Mouse (Mus musculus) naive thymus-derived CD4-positive, alpha-beta T cell, adult 2 months (primary cell): ENCODE measurements around the gene Apoc1.
A peak's percentile ranks its signal among the peaks of the same experiment; 100 is the strongest.

Experiments
- DNase-seq: peaks from one replicate; pipeline ENCODE4 v3.0.0-alpha.2; 2011; ENCODE audit warnings: low read depth

Apoc1 gene

GRCm38 (mm10) chr7:19691873-19692865, at the start of gene Apoc1:
Gene Apoc1 (minus strand): TSS chr7:19692660.
- DNase-seq: no peak

DNA sequence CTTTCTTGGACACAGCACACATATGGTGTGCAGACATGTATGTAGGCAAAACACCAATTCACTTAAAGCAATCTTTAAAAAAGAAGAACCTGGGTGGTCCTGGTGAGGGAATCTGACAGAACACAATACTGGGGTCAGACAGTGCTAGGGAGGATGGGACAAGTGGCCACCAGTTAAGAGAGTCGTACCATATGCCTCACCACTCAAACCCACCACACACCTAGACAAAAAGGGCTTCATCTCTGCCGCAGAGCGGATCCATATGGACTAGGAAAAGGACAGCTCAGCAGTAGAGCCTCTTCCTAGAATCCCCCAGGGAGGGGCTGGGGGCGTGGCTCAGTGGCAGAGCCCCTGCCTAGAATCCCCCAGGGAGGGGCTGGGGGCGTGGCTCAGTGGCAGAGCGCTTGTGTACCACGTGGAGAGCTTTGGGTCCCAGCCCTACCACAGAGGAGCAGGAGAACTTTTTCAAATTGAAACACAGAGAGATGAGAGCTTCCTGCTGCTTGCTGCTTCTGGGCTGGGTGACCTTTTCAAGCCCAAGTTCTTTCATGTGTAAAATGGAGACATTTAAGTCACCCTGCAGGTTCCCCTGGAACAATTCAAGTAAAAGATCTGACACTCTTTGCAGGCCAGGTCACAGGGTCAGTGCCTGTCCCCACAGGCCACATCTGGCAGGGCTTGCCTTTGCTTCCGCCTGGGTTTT, 49.0 kb upstream of the Apoc1 start:
- no peak for DNase-seq

DNA sequence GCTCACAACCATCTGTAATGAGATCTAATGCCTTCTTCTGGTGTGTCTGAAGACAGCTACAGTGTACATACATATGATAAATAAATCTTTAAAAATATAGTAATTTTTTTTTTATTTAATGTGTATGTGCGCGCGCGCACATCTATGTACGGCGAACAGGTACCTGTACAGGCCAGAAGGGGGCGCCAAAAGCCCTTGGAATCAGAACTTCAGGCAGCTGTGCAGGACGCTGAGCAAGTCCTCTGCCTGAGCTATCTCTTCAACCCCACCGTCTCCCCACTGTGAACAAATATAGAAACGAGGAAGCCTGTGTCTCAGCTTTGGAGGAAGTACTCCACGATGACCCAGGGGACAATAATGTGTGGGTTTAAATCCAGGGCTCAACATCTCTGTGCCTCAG, 47.8 kb upstream of the Apoc1 start:
- DNase-seq: no peak

GRCm38 (mm10) chr7:19738771-19739170, 46.3 kb upstream of the Apoc1 start:
- DNase-seq: no peak

DNA sequence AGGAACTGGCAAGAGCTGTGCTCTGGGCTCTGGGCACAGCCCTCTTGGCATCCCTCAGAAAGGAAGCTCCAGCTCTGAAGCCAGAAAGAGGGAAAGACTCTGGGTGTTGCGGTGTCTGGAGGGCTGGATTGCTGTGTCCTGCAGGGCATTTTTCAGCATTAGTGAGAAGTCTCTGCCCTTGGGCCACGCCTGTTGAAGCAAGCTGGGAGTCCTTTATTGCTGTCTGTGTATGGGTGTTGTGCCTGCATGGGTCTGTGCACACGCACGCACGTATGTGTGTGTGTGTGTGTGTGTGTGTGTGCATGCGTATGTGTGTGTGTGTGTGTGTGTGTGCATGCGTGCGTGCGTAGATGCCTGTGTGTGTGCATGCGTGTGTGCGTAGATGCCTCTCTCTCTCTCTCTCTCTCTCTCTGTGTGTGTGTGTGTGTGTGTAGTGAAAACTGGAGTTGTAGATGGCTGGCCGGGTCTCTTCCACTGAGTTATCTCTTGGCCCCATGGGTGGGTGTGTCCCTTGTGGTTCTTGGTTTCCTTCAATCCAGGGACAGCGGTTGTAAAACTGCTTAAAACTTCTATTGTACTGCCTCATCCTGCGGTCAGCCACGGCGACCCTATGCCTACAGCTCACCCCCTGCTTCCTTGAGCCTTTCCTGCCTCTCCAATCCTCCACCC, 44.1 kb upstream of the Apoc1 start:
- no peak for DNase-seq

GRCm38 (mm10) chr7:19734178-19734666, 41.8 kb upstream of the Apoc1 start:
- DNase-seq: no peak

GRCm38 (mm10) chr7:19726541-19726940, 34.1 kb upstream of the Apoc1 start:
- no peak for DNase-seq

- DNase-seq: no peak
Measured at GRCm38 (mm10) chr7:19724167-19724566, 31.7 kb upstream of the Apoc1 start.

- DNase-seq: no peak
Measured at GRCm38 (mm10) chr7:19722754-19723195, 30.3 kb upstream of the Apoc1 start.

- no peak for DNase-seq
Measured at GRCm38 (mm10) chr7:19719200-19719599, 26.7 kb upstream of the Apoc1 start.

DNA sequence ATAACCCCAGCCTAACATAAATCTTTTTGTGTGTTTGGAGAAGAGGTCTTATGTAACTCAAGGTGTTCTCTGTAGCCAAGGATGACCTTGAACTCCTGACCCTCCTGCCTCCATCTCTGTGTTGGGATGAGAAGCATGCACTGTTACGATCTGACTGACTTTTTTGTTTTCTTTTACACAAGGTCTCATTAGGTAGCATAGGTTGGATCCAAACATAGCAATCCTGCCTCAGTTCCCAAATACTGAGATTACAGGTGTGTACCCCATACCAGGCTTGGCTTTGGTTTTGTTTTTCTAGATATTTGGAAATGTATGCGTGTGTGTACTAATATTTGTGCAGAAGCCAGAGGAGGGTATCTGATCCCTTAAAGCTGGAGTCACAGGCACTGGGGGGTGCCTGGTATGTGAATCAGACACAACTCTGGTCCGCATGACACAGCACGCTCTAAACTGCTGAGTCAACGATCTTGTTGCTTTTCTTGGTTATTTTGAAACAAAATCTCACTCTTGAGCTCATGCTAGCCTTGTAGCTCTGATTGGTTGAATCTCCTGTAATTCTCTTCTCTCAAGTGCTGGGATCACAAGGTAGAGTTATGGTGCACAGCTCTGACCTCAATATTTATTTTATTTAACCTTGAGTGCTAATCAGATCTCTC, 26.0 kb upstream of the Apoc1 start:
- no peak for DNase-seq

DNA sequence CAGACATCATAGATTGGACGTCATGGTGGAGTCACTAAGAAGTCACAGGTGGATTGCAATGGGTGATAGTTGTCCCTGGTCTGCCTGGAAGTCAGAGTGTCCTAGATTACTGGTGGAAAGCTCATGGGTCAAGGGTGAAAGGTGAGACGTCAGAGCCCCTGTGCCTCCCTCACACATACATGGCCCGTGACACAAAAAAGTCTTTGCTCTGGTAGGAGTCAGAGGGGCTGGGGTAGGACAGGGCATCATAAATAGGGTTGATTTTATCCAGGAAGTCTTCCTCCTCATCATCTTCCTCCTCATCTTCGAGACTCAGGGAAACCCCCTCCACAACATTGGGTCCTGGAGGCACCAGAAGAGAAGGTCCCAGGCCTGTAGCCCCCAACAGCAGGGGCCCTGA, 24.9 kb upstream of the Apoc1 start:
- no peak for DNase-seq

- no peak for DNase-seq
Measured at GRCm38 (mm10) chr7:19716822-19717221, 24.4 kb upstream of the Apoc1 start.

DNA sequence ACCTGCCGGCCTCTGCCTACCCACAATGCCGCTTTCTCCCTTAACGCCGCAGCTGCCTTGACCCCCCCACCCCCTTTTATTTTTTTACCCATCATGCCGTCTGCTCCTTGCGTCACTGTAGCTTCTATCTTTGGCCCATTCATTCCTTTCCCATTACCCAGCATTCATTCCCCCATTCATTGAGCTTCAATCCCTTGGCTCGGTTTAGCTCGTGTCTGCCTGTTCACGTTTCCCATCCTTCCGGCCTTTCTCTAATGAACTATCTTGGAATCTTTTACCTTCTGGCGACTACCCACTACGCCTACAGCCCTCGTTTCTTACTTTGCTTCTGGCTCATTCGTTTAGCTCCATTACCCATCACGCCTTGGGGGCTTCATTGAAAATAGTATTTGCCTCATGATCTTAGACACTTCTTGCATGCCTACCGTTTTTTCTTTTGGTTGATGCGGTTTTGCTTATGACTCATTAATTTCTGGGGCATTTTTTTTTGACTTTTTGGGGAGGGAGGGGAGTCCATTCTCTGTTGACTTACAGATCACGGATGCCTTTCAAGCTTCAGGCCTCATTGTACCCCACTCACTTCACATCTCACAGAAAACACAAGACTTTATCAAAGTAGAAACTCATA, 23.7 kb upstream of the Apoc1 start:
- no peak for DNase-seq

DNA sequence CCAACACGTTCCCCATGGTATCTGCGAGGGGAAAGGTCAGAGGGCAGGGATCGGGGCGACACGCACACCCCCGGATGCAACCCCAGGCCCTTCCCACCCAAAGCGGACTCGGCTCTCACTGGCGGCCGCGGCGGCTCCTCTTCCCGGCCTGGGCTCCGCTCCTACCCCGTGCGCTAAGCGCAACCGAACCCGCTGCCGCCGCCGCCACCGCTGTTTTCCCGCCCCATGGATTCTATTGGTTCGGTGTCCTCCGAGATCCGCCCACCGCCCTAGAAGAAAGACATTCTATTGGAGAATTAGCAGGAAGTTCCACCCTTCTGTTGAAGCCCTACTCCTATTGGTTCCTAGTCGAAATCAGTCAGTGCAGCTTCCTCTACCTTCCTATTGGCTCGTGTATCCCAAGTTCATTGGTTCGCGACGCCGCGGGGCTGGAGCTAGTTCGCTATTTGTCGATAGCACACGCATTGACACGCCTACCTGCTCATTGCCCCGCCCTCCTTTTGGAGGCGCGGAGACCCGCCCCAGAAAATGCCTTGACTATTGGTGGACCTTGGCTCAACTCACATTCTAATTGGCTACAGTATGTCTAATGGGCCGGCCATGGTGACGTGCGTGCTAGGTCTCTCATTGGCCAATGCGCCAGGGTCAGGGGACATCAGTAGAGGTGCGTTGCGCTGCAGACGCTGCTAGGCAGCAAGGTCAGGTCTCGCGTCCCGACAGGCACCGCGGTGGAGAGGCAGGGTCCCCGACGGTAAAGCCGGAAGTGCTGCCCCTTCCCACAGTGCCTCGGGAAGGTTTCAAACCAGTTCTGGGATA, 23.0 kb upstream of the Apoc1 start, which contains the start of gene Tomm40:
Gene Tomm40 (minus strand): TSS at position 200 of the 816 bp plus-strand sequence.
- peak; percentile 100 for DNase-seq

DNA sequence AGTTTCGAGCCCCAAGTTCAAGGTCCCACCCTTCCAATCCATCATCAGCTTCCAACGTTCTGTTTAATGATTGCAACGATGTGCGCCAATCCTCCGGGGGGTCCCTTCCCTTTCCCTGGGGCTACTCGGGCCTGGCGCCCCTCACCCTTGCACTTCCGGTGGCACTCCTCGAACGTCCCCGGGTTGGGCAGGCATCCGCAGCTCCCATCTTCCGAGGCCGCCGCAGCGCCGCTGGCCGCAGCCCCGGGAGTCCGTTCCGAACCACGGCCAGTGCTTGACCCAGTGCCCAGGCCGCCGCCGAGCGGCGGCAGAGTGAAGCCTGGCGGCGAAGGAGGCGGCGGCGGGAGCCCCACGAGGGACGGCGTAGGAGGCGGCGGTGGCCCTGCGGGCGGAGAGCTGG, 22.4 kb upstream of the Apoc1 start:
- DNase-seq: no peak

DNA sequence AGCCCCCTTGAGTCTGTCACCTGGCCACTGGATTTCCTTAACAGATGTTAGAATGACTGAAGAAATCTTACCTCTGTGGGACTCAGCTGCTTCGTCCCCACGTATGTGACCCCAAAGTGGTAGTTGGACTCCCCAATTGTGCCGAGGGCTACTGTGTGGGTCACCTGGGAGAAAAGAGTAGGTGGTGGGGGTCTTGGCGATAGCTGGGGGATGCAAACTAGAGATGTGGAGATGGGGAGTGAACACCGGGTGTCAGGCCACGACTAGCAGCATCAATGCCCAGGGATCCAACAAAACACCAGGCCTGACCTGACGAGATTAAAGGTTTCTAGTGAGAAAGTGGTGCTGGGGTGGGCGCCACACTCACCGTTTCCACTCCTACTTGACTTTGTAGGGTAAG, 21.1 kb upstream of the Apoc1 start:
- DNase-seq: no peak

- peak; percentile 65 for DNase-seq
Measured at GRCm38 (mm10) chr7:19713196-19713595, 20.7 kb upstream of the Apoc1 start.

GRCm38 (mm10) chr7:19712414-19712813, 20.0 kb upstream of the Apoc1 start:
- DNase-seq: no peak

GRCm38 (mm10) chr7:19710650-19711049, 18.2 kb upstream of the Apoc1 start:
- no peak for DNase-seq
